In genomic region chr17:85473881-85474280, GRCm38 (mm10) we compare ENCODE assay signal across 28 mouse cellular contexts.
"Had no signal": no experiment of that assay in that cellular context is flagged by ENCODE, and none has a peak within 500 bp of the region (broad histone marks: within the 10 kb centered on the region; RNA-seq: fewer than 3 reads in every experiment).

No protein-coding gene starts in this region.

- H3K36me3 ChIP-seq: heart, embryonic 13.5 days; heart, embryonic 15.5 days; hindbrain, embryonic 10.5 days; hindbrain, embryonic 12.5 days; intestine, embryonic 15.5 days; limb, embryonic 12.5 days; liver, embryonic 13.5 days had no signal

- ATAC-seq: hindbrain, embryonic 16.5 days; inflammation-experienced regulatory T-cells, adult 6 months; intestine, embryonic 15.5 days; intestine, postnatal 0 days had no signal

- H3K4me2 ChIP-seq: heart, embryonic 11.5 days; heart, embryonic 13.5 days; heart, embryonic 15.5 days; hindbrain, embryonic 12.5 days; hindbrain, embryonic 14.5 days; intestine, embryonic 15.5 days; limb, embryonic 12.5 days; liver, embryonic 11.5 days; liver, embryonic 13.5 days had no signal

- H3K27ac ChIP-seq: gastrocnemius, adult 2 months; heart, adult 2 months; heart, embryonic 13.5 days; heart, embryonic 15.5 days; hindbrain, embryonic 10.5 days; hindbrain, embryonic 12.5 days; hindbrain, embryonic 14.5 days; intestine, embryonic 15.5 days; limb, embryonic 12.5 days; liver, embryonic 13.5 days had no signal

- DNase-seq: gastrocnemius, adult 2 months; gastrocnemius, postnatal 10 days; gastrocnemius, postnatal 25 days; heart, adult 2 months; heart, postnatal 14 days; heart, postnatal 4 days; kidney, adult 18-20 months; kidney, adult 8-10 months; kidney, postnatal 10 days; kidney, postnatal 25 days; kidney, postnatal 4 days; layer of hippocampus, adult 9-11 months; layer of hippocampus, postnatal 36 days; left cerebral cortex, postnatal 4 days; liver; liver, embryonic 13.5 days had no signal

- H3K9me3 ChIP-seq: heart, embryonic 15.5 days; intestine, embryonic 15.5 days; limb, embryonic 12.5 days; liver, embryonic 13.5 days had no signal

- H3K4me1 ChIP-seq: heart, embryonic 13.5 days; heart, embryonic 15.5 days; intestine, embryonic 15.5 days; limb, embryonic 12.5 days; liver, embryonic 13.5 days had no signal

- H3K9ac ChIP-seq: heart, embryonic 13.5 days; heart, embryonic 15.5 days; hindbrain, embryonic 12.5 days; hindbrain, embryonic 14.5 days; intestine, embryonic 15.5 days; limb, embryonic 12.5 days; liver, embryonic 13.5 days had no signal

- H3K4me3 ChIP-seq: gastrocnemius, adult 2 months; heart, adult 2 months; heart, embryonic 13.5 days; heart, embryonic 15.5 days; hindbrain, embryonic 10.5 days; hindbrain, embryonic 12.5 days; intestine, embryonic 15.5 days; limb, embryonic 12.5 days; liver, embryonic 13.5 days had no signal
